Mouse (Mus musculus) myocyte (in vitro differentiated cells): Measurements from ENCODE around the gene Zdhhc13. TPM values are rescaled to one million over a fixed set of nuclear protein-coding genes. Genes with fewer than 3 reads are reported as not detected.

ENCODE experiments used
- H3K27me3 ChIP-seq: one replicate; pipeline ENCODE4 v1.6.1; 2011; ENCODE audit not compliant: control insufficient read depth, insufficient read depth, insufficient read length
- H3K36me3 ChIP-seq: one replicate; pipeline ENCODE4 v1.6.1; 2011; ENCODE audit not compliant: control insufficient read depth, insufficient read depth
- H3K4me2 ChIP-seq: one replicate; pipeline ENCODE4 v1.6.1; 2011; ENCODE audit warnings: low read depth, control low read depth
- H3K4me3 ChIP-seq: one replicate; pipeline ENCODE4 v1.5.1; 2011; ENCODE audit warnings: mild to moderate bottlenecking, control low read depth, moderate library complexity
- H3K79me2 ChIP-seq: one replicate; pipeline ENCODE4 v1.6.1; 2011; ENCODE audit not compliant: control insufficient read depth, insufficient read depth
- H3ac ChIP-seq: one replicate; pipeline ENCODE4 v1.6.1; 2011; ENCODE audit not compliant: control insufficient read depth, insufficient read length
- CEBPB ChIP-seq: IDR thresholded peaks from 2 replicates; pipeline ENCODE4 v1.6.1; 2011; ENCODE audit warnings: mild to moderate bottlenecking, moderate library complexity; ENCODE audit not compliant: poor library complexity, insufficient read depth, severe bottlenecking
- E2F4 ChIP-seq: IDR thresholded peaks from one replicate; pipeline ENCODE4 v1.6.1; 2011; ENCODE audit warnings: mild to moderate bottlenecking, control low read depth, moderate library complexity; ENCODE audit not compliant: insufficient read depth
- MAX ChIP-seq: IDR thresholded peaks from one replicate; pipeline ENCODE4 v1.6.1; 2011; ENCODE audit warnings: low read depth, mild to moderate bottlenecking, control low read depth
- MYOD1 ChIP-seq, 3 experiments: IDR thresholded peaks; one replicate each; pipeline ENCODE4 v1.6.1; 2011; ENCODE audit warnings: control low read depth in 2 of 3, low read depth in 2 of 3, mild to moderate bottlenecking in 2 of 3, moderate library complexity in 1 of 3; ENCODE audit not compliant: insufficient read length in 2 of 3, control insufficient read depth in 1 of 3
- MYOG ChIP-seq, 3 experiments: IDR thresholded peaks; one replicate each; pipeline ENCODE4 v1.6.1; 2011; ENCODE audit warnings: control low read depth in 2 of 3, low read depth in 2 of 3, mild to moderate bottlenecking in 2 of 3; ENCODE audit not compliant: insufficient read length in 2 of 3, control insufficient read depth in 1 of 3, insufficient read depth in 1 of 3
- POLR2A ChIP-seq: IDR thresholded peaks from one replicate; pipeline ENCODE4 v1.6.1; 2011; ENCODE audit warnings: low read depth, mild to moderate bottlenecking, control low read depth, moderate library complexity; ENCODE audit not compliant: insufficient read length
- POLR2AphosphoS2 ChIP-seq: IDR thresholded peaks from one replicate; pipeline ENCODE4 v1.6.1; 2011; ENCODE audit warnings: low read depth, control low read depth; ENCODE audit not compliant: insufficient read length
- REST ChIP-seq: IDR thresholded peaks from one replicate; pipeline ENCODE4 v1.6.1; 2011; ENCODE audit warnings: mild to moderate bottlenecking, control low read depth, moderate library complexity; ENCODE audit not compliant: insufficient read depth, insufficient read length
- SRF ChIP-seq: IDR thresholded peaks from one replicate; pipeline ENCODE4 v1.6.1; 2011; ENCODE audit warnings: low read depth; ENCODE audit not compliant: control insufficient read depth, insufficient read length
- TCF12 ChIP-seq: IDR thresholded peaks from one replicate; pipeline ENCODE4 v1.6.1; 2011; ENCODE audit warnings: mild to moderate bottlenecking, control low read depth; ENCODE audit not compliant: poor library complexity, insufficient read depth, severe bottlenecking
- TCF3 ChIP-seq: IDR thresholded peaks from one replicate; pipeline ENCODE4 v1.6.1; 2011; ENCODE audit warnings: low read depth, control low read depth; ENCODE audit not compliant: insufficient read length
- USF1 ChIP-seq: IDR thresholded peaks from one replicate; pipeline ENCODE4 v1.6.1; 2011; ENCODE audit warnings: low read depth, mild to moderate bottlenecking, control low read depth, moderate library complexity
- polyA plus RNA-seq: library from polyadenylated mRNA; unstranded; fragments of >200 nt; fragmentation: generic; extraction: Trizol; gene quantifications from one replicate; pipeline ENCODE4 v1.2.1, GENCODE M21; 2012; ENCODE audit warnings: missing spikeins

Gene Zdhhc13
- polyA plus RNA-seq, 1 experiment: 9.9 TPM

DNA sequence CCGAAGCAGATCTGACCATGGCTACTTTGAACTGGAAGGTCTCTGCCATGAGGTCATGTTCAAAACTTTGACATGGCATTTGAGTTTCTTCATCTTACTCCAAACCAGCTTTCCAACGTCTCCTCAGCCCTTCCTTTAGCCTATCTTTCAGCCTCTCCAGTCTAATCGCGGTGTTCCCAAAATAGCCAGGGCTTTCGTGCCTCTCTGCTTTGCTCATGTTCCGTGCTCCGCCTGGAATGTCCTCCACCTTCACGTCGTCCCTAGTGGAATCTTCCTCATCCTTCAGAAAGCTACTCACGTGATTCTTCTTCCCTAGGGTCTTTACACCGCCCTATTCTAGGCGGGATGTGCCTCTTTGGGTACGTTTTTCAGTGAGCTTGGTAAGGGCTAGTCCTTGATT lies 64.7 kb downstream of the Zdhhc13 start:
- no peaks in the 10 kb centered on the region for H3K79me2 ChIP-seq
- no peak overlapping the region for H3K4me3 ChIP-seq
- TF ChIP-seq TCF3: no peak
- H3ac ChIP-seq: no peak overlapping the region
- no peaks in the 10 kb centered on the region for H3K27me3 ChIP-seq
- H3K36me3 ChIP-seq: no peaks in the 10 kb centered on the region
- H3K4me2 ChIP-seq: no peak overlapping the region

DNA sequence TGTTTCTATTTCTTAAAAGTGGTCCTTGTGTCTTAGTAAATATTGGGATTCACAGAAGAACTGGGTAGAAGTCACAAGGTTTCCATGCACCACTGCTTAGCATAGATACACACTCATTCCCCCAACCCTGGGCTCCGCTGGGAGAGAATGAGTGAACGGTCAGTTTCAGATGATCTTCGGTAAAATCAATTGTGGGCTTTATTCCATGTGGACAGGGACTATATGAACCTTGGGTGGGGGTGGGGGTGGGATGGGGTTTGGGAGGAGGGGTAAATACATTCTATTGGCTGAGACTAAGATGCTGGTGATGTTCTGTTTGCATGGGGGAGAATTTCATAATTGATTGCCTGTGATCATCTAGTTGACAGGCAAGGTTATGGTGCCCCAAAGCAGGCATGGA lies 66.7 kb downstream of the Zdhhc13 start:
- Histone ChIP-seq H3K27me3 (no peaks in the 10 kb centered on the region), H3K79me2 (no peaks in the 10 kb centered on the region), H3K4me2 (no peak overlapping the region), H3K36me3 (peaks cover 4% of the 10 kb centered on the region), H3ac (no peak overlapping the region), H3K4me3 (no peak overlapping the region)
- TF ChIP-seq POLR2A (no peak), CEBPB (no peak), SRF (no peak), USF1 (no peak), MYOD1 (IDR thresholded peaks at IDR 0.05; ENCODE audit: control insufficient read depth in 1 of 3, insufficient read length in 2 of 3, low read depth in 2 of 3) (no peak), TCF12 (no peak), E2F4 (no peak)

DNA sequence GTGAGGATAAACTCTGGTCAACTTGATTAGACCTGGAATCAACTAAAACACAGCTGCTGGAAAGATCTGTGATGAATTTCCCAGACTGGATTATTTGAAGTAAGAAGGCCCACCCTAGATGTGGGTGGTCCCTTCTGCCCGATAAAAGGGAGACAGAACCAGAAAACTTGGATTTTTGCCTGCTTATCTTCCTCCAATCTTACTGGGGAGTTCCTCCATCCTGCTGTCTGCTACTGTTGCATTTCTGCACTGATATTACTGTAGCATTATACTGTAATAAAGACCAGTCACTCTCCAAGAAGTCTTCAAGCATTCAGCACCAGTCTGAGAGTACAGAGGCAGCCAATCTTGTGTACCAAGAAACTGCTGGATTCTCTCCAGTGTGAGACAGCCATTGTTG lies 69.5 kb downstream of the Zdhhc13 start:
- TF ChIP-seq POLR2AphosphoS2 (no peak), TCF12 (no peak), SRF (no peak), MAX (no peak), CEBPB (no peak), TCF3 (no peak), MYOG (IDR thresholded peaks at IDR 0.05; ENCODE audit: control insufficient read depth in 1 of 3, insufficient read depth in 1 of 3, insufficient read length in 2 of 3, low read depth in 2 of 3) (no peak), REST (no peak), POLR2A (no peak), MYOD1 (IDR thresholded peaks at IDR 0.05; ENCODE audit: control insufficient read depth in 1 of 3, insufficient read length in 2 of 3, low read depth in 2 of 3) (no peak), E2F4 (no peak)
- Histone ChIP-seq H3ac (no peak overlapping the region), H3K4me3 (no peak overlapping the region)

DNA sequence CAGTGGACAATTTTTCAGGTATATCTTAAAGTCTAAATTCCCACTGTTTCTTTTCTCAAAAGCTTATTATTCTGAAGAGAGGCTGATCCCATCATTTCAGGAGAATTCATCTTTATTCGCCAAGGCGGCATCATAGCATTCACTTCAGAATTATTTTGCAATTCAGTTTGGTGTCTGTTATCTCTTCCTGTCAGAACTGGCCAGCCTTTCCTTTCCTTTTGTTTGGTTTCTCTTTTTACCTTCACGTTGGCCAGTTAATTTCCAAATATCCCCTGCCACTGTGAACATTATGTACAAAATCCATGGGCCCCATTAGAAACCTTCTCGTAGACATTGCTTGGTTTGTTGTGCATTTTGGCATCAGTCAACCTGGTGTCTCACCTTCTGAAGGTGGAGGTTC lies 70.6 kb downstream of the Zdhhc13 start:
- H3K27me3 ChIP-seq: no peaks in the 10 kb centered on the region
- no peak overlapping the region for H3ac ChIP-seq
- peaks cover 4% of the 10 kb centered on the region for H3K36me3 ChIP-seq
- H3K79me2 ChIP-seq: no peaks in the 10 kb centered on the region
- no peak overlapping the region for H3K4me3 ChIP-seq
- H3K4me2 ChIP-seq: no peak overlapping the region
- no peak for TF ChIP-seq POLR2A
- TF ChIP-seq MYOD1 (IDR thresholded peaks at IDR 0.05; ENCODE audit: control insufficient read depth in 1 of 3, insufficient read length in 2 of 3, low read depth in 2 of 3): no peak
- no peak for TF ChIP-seq POLR2AphosphoS2
- no peak for TF ChIP-seq TCF12
- TF ChIP-seq MYOG (IDR thresholded peaks at IDR 0.05; ENCODE audit: control insufficient read depth in 1 of 3, insufficient read depth in 1 of 3, insufficient read length in 2 of 3, low read depth in 2 of 3): no peak
- no peak for TF ChIP-seq E2F4
- TF ChIP-seq CEBPB: no peak
- no peak for TF ChIP-seq MAX
- no peak for TF ChIP-seq TCF3
- TF ChIP-seq REST: no peak
- no peak for TF ChIP-seq SRF
- TF ChIP-seq USF1: no peak

More for the DNA sequence above, 69.5 kb downstream of the Zdhhc13 start:
- Histone ChIP-seq H3K79me2 (no peaks in the 10 kb centered on the region), H3K36me3 (peaks cover 4% of the 10 kb centered on the region), H3K4me2 (no peak overlapping the region), H3K27me3 (no peaks in the 10 kb centered on the region)

GRCm38 (mm10) chr7:48860948-48861347 lies 72.1 kb downstream of the Zdhhc13 start:
- Histone ChIP-seq H3ac (no peak overlapping the region), H3K4me3 (no peak overlapping the region), H3K4me2 (no peak overlapping the region), H3K79me2 (no peaks in the 10 kb centered on the region), H3K36me3 (peaks cover 12% of the 10 kb centered on the region), H3K27me3 (no peaks in the 10 kb centered on the region)
- no peak for TF ChIP-seq TCF12
- TF ChIP-seq SRF: no peak
- no peak for TF ChIP-seq USF1
- no peak for TF ChIP-seq CEBPB
- no peak for TF ChIP-seq POLR2AphosphoS2
- TF ChIP-seq TCF3: no peak
- TF ChIP-seq MAX: no peak
- no peak for TF ChIP-seq MYOG (IDR thresholded peaks at IDR 0.05; ENCODE audit: control insufficient read depth in 1 of 3, insufficient read depth in 1 of 3, insufficient read length in 2 of 3, low read depth in 2 of 3)
- no peak for TF ChIP-seq POLR2A
- no peak for TF ChIP-seq E2F4
- no peak for TF ChIP-seq REST
- no peak for TF ChIP-seq MYOD1 (IDR thresholded peaks at IDR 0.05; ENCODE audit: control insufficient read depth in 1 of 3, insufficient read length in 2 of 3, low read depth in 2 of 3)
